Mouse (Mus musculus) stomach, postnatal 0 days (tissue): ENCODE data around the gene Ythdf1. TPM values are rescaled to one million over a fixed set of nuclear protein-coding genes. Genes with fewer than 3 reads are reported as not detected.

Experiments used
- ATAC-seq: fragments of 200-750 bp; cut with Nextera tagmentation; 2 replicates; pipeline ENCODE4 v1.8.0; 2017; ENCODE audit not compliant: low FRiP score, low TSS enrichment
- DNase-seq: peaks from one replicate; pipeline ENCODE4 v3.0.0-alpha.2; 2016; ENCODE audit warnings: low spot score
- H3K27ac ChIP-seq: fragments of 300-500 bp; sonication (generic); replicated peaks from 2 replicates; pipeline ENCODE4 v1.5.1; 2014; ENCODE audit warnings: mild to moderate bottlenecking, control low read depth
- H3K27me3 ChIP-seq: fragments of 300-500 bp; sonication (generic); 2 replicates; pipeline ENCODE4 v1.6.1; 2014; ENCODE audit warnings: low read length; ENCODE audit not compliant: control insufficient read depth, insufficient read depth
- H3K36me3 ChIP-seq: fragments of 300-500 bp; sonication (generic); 2 replicates; pipeline ENCODE4 v1.6.1; 2014; ENCODE audit warnings: low read length, mixed read lengths; ENCODE audit not compliant: control insufficient read depth, insufficient read depth
- H3K4me1 ChIP-seq: fragments of 300-500 bp; sonication (generic); replicated peaks from 2 replicates; pipeline ENCODE4 v1.6.1; 2014; ENCODE audit warnings: antibody characterized with exemption; ENCODE audit not compliant: control insufficient read depth, insufficient read depth
- H3K4me2 ChIP-seq: fragments of 300-500 bp; sonication (generic); replicated peaks from 2 replicates; pipeline ENCODE4 v1.6.1; 2014; ENCODE audit warnings: low read depth, mild to moderate bottlenecking, control low read depth, moderate library complexity
- H3K4me3 ChIP-seq: fragments of 300-500 bp; sonication (generic); 2 replicates; pipeline ENCODE4 v1.5.1; 2014; ENCODE audit warnings: low read depth, low read length, control low read depth
- H3K9ac ChIP-seq: fragments of 300-500 bp; sonication (generic); 2 replicates; pipeline ENCODE4 v1.6.1; 2014; ENCODE audit warnings: mild to moderate bottlenecking, low read length, control low read depth, mixed read lengths
- H3K9me3 ChIP-seq: fragments of 300-500 bp; sonication (generic); 2 replicates; pipeline ENCODE4 v1.6.1; 2016; ENCODE audit warnings: low read length; ENCODE audit not compliant: control insufficient read depth
- CTCF ChIP-seq: IDR thresholded peaks from 2 replicates; pipeline ENCODE4 v1.5.1; 2016; ENCODE audit warnings: antibody characterized with exemption, low read depth, mild to moderate bottlenecking, moderate library complexity
- EP300 ChIP-seq: optimal IDR thresholded peaks from 2 replicates; pipeline ENCODE3; 2016; ENCODE audit warnings: antibody characterized with exemption
- WGBS: fragments of 180-500 bp; shearing (Covaris S2); extraction: QIAGEN DNeasy Blood & Tissue Kit; methylation state at CpG from one replicate; pipeline ENCODE4 v1.1.7; 2014; 5-methylcytosine and 5-hydroxymethylcytosine counted together
- polyA plus RNA-seq: library from polyadenylated mRNA; unstranded; fragments of >200 nt; fragmentation: Nextera tagmentation; extraction: Ambion mirVana; gene quantifications from 2 replicates; pipeline ENCODE4 v1.2.1, GENCODE M21; 2015

Ythdf1 gene
- polyA plus RNA-seq, 1 experiment from 2014 or later: 26.2 TPM

- no peak for TF ChIP-seq EP300
- TF ChIP-seq CTCF: no peak
- no peaks in the 10 kb centered on the region for H3K4me1 ChIP-seq
- DNase-seq: no peak
Measured at GRCm38 (mm10) chr2:180941869-180942268, 21.1 kb upstream of the Ythdf1 start.

GRCm38 (mm10) chr2:180940187-180940586 is 19.4 kb upstream of the Ythdf1 start:
- Histone ChIP-seq H3K4me2 (no peak overlapping the region), H3K4me1 (no peaks in the 10 kb centered on the region), H3K9ac (no peak overlapping the region), H3K9me3 (no peaks in the 10 kb centered on the region), H3K27me3 (no peaks in the 10 kb centered on the region), H3K4me3 (no peak overlapping the region), H3K36me3 (no peaks in the 10 kb centered on the region), H3K27ac (no peak overlapping the region)
- ATAC-seq (no peak), DNase-seq (no peak)
- no peak for TF ChIP-seq EP300
- TF ChIP-seq CTCF: no peak

More at GRCm38 (mm10) chr2:180941869-180942268, 21.1 kb upstream of the Ythdf1 start:
- H3K9ac ChIP-seq: no peak overlapping the region
- no peaks in the 10 kb centered on the region for H3K27me3 ChIP-seq
- H3K27ac ChIP-seq: no peak overlapping the region
- H3K4me2 ChIP-seq: no peak overlapping the region
- H3K4me3 ChIP-seq: no peak overlapping the region
- no peaks in the 10 kb centered on the region for H3K36me3 ChIP-seq
- no peak for ATAC-seq
- H3K9me3 ChIP-seq: no peaks in the 10 kb centered on the region

GRCm38 (mm10) chr2:180932418-180932817 is 11.7 kb upstream of the Ythdf1 start:
- TF ChIP-seq EP300 (no peak), CTCF (no peak)
- no peaks in the 10 kb centered on the region for H3K4me1 ChIP-seq
- no peaks in the 10 kb centered on the region for H3K36me3 ChIP-seq
- no peak overlapping the region for H3K9ac ChIP-seq
- DNase-seq (no peak), ATAC-seq (no peak)
- WGBS: 85% methylated on average over 1 of the region's 1 CpGs
- H3K4me2 ChIP-seq: no peak overlapping the region
- no peak overlapping the region for H3K27ac ChIP-seq
- no peaks in the 10 kb centered on the region for H3K27me3 ChIP-seq
- no peak overlapping the region for H3K4me3 ChIP-seq
- no peaks in the 10 kb centered on the region for H3K9me3 ChIP-seq

- no peak for TF ChIP-seq CTCF
- no peak for TF ChIP-seq EP300
- Histone ChIP-seq H3K4me2 (no peak within 1 kb of the TSS), H3K36me3 (no peaks in the 10 kb centered on the region), H3K27ac (no peak within 1 kb of the TSS), H3K9ac (no peak within 1 kb of the TSS), H3K4me1 (no peaks in the 10 kb centered on the region), H3K9me3 (no peaks in the 10 kb centered on the region), H3K4me3 (no peak within 1 kb of the TSS), H3K27me3 (no peaks in the 10 kb centered on the region)
- WGBS: 58% methylated on average over 4 of the region's 4 CpGs
- no peak for DNase-seq
- ATAC-seq: no peak
Measured at GRCm38 (mm10) chr2:180928723-180929122, 8.0 kb upstream of the Ythdf1 start, which contains the start of gene Birc7. TSS of gene Birc7 (plus strand) at chr2:180929023.

GRCm38 (mm10) chr2:180925176-180925575 is 4.4 kb upstream of the Ythdf1 start:
- ATAC-seq (no peak), DNase-seq (peak; percentile 78)
- H3K4me3 ChIP-seq: no peak overlapping the region
- H3K27ac ChIP-seq: no peak overlapping the region
- no peaks in the 10 kb centered on the region for H3K9me3 ChIP-seq
- no peaks in the 10 kb centered on the region for H3K4me1 ChIP-seq
- no peaks in the 10 kb centered on the region for H3K27me3 ChIP-seq
- TF ChIP-seq EP300 (no peak), CTCF (peak; percentile 98)
- WGBS: 2% methylated on average over 4 of the region's 4 CpGs
- H3K4me2 ChIP-seq: no peak overlapping the region
- H3K9ac ChIP-seq: no peak overlapping the region
- no peaks in the 10 kb centered on the region for H3K36me3 ChIP-seq

GRCm38 (mm10) chr2:180922739-180923138 is 2.0 kb upstream of the Ythdf1 start:
- Histone ChIP-seq H3K4me3 (no peak overlapping the region), H3K9me3 (no peaks in the 10 kb centered on the region), H3K27me3 (no peaks in the 10 kb centered on the region), H3K9ac (no peak overlapping the region), H3K4me1 (peaks cover 5% of the 10 kb centered on the region; the same call in 1 of the 2 replicates), H3K4me2 (no peak overlapping the region), H3K36me3 (0 out of 2 replicates have a peak, but pooled peaks cover 2% of the 10 kb centered on the region), H3K27ac (no peak overlapping the region)
- TF ChIP-seq EP300 (no peak), CTCF (no peak)
- DNase-seq: no peak
- 90% methylated on average over 6 of the region's 6 CpGs for WGBS
- no peak for ATAC-seq
